Mouse (Mus musculus) layer of hippocampus, postnatal 36 days (tissue): ENCODE measurements around the gene Stard10. TPM values are rescaled to one million over a fixed set of nuclear protein-coding genes. Genes with fewer than 3 reads are reported as not detected.

ENCODE experiments used
- DNase-seq, 2 experiments: peaks; one replicate each; pipeline ENCODE4 v3.0.0; 2022
- total RNA-seq, 2 experiments: library from RNA; stranded (reverse); gene quantifications; 2 replicates each; pipeline ENCODE4 v1.2.3; 2021

Stard10 gene
- total RNA-seq, 2 experiments from 2014 or later: 22.7 to 23.3 TPM

GRCm38 (mm10) chr7:101332045-101332831 lies 15.4 kb downstream of the Stard10 start:
- no peak for DNase-seq

- no peak for DNase-seq
Measured at GRCm38 (mm10) chr7:101335228-101335627, 18.3 kb downstream of the Stard10 start.

- DNase-seq: no peak
Measured at GRCm38 (mm10) chr7:101336686-101337085, 19.8 kb downstream of the Stard10 start.

GRCm38 (mm10) chr7:101337401-101337800 lies 20.5 kb downstream of the Stard10 start:
- no peak for DNase-seq

- no peak for DNase-seq
Measured at GRCm38 (mm10) chr7:101341405-101341804, 24.5 kb downstream of the Stard10 start.

- DNase-seq: no peak
Measured at GRCm38 (mm10) chr7:101343135-101343534, 26.2 kb downstream of the Stard10 start.

- DNase-seq: no peak
Measured at GRCm38 (mm10) chr7:101344892-101345291, 28.0 kb downstream of the Stard10 start.

GRCm38 (mm10) chr7:101346991-101347390 lies 30.1 kb downstream of the Stard10 start:
- DNase-seq: no peak

GRCm38 (mm10) chr7:101347767-101348270 lies 30.9 kb downstream of the Stard10 start, which contains the start of gene Arap1:
Arap1 (plus strand) TSS chr7:101348067.
- DNase-seq: no peak

- no peak for DNase-seq
Measured at GRCm38 (mm10) chr7:101348312-101348711, 31.4 kb downstream of the Stard10 start.

- peak; percentile 49 to 63 for DNase-seq
Measured at GRCm38 (mm10) chr7:101349861-101350260, 33.0 kb downstream of the Stard10 start.

GRCm38 (mm10) chr7:101352404-101352803 lies 35.5 kb downstream of the Stard10 start:
- DNase-seq: no peak

- DNase-seq: no peak
Measured at GRCm38 (mm10) chr7:101354423-101354822, 37.5 kb downstream of the Stard10 start.

GRCm38 (mm10) chr7:101355551-101356100 lies 38.7 kb downstream of the Stard10 start:
- no peak for DNase-seq

- no peak for DNase-seq
Measured at GRCm38 (mm10) chr7:101356868-101357267, 40.0 kb downstream of the Stard10 start.

- DNase-seq: no peak
Measured at GRCm38 (mm10) chr7:101360406-101360805, 43.5 kb downstream of the Stard10 start.

- no peak for DNase-seq
Measured at GRCm38 (mm10) chr7:101361021-101361420, 44.1 kb downstream of the Stard10 start.

GRCm38 (mm10) chr7:101361767-101362166 lies 44.9 kb downstream of the Stard10 start:
- DNase-seq: no peak

- no peak for DNase-seq
Measured at GRCm38 (mm10) chr7:101362791-101363191, 45.9 kb downstream of the Stard10 start.

GRCm38 (mm10) chr7:101363914-101364313 lies 47.0 kb downstream of the Stard10 start:
- no peak for DNase-seq

- no peak for DNase-seq
Measured at GRCm38 (mm10) chr7:101367901-101368852, 51.3 kb downstream of the Stard10 start.

- DNase-seq: no peak
Measured at GRCm38 (mm10) chr7:101369666-101370065, 52.8 kb downstream of the Stard10 start.

- no peak for DNase-seq
Measured at GRCm38 (mm10) chr7:101373082-101373481, 56.2 kb downstream of the Stard10 start.
